Mouse (Mus musculus) brain, embryonic 14.5 days (tissue): ENCODE results near the gene Tob2. TPM values are rescaled to one million over a fixed set of nuclear protein-coding genes. Genes with fewer than 3 reads are reported as not detected.

ENCODE experiments used
- DNase-seq: peaks from one replicate; pipeline ENCODE4 v3.0.0-alpha.2; 2011; ENCODE audit warnings: low read depth
- CTCF ChIP-seq: fragments of 200-500 bp; IDR thresholded peaks from 2 replicates; pipeline ENCODE4 v1.5.1; 2012; ENCODE audit warnings: inconsistent platforms, mild to moderate bottlenecking, moderate library complexity, borderline replicate concordance; ENCODE audit not compliant: insufficient read depth, insufficient read length; ENCODE audit errors: extremely low read depth
- POLR2A ChIP-seq: fragments of 200-500 bp; IDR thresholded peaks from 2 replicates; pipeline ENCODE4 v1.6.1; 2012; ENCODE audit warnings: mild to moderate bottlenecking, inconsistent platforms, borderline replicate concordance; ENCODE audit not compliant: poor library complexity, insufficient read depth, insufficient read length, severe bottlenecking; ENCODE audit errors: extremely low read depth
- polyA plus RNA-seq: library from polyadenylated mRNA; depleted of rRNA; stranded (reverse); fragments of >200 nt; gene quantifications from 2 replicates; pipeline ENCODE4 v1.2.3, GENCODE M21; 2012

Gene Tob2
- polyA plus RNA-seq, 1 experiment, result 15.4 TPM

GRCm38 (mm10) chr15:81882348-81882747, 23.8 kb upstream of the Tob2 start:
- TF ChIP-seq POLR2A, result no peak
- TF ChIP-seq CTCF, result no peak
- DNase-seq, result no peak

GRCm38 (mm10) chr15:81879531-81880401, 21.2 kb upstream of the Tob2 start:
- TF ChIP-seq POLR2A (no peak), CTCF (no peak)
- DNase-seq, result peak; percentile 95

GRCm38 (mm10) chr15:81872262-81873136, 13.9 kb upstream of the Tob2 start, which contains the start of gene Aco2:
TSS of gene Aco2 (plus strand) at chr15:81872309.
- DNase-seq, result peak; percentile 99
- TF ChIP-seq POLR2A (no peak; the same call in 1 of the 2 replicates), CTCF (no peak)

- DNase-seq, result peak; percentile 99
- TF ChIP-seq CTCF (no peak), POLR2A (no peak)
Measured at GRCm38 (mm10) chr15:81871604-81872261, 13.1 kb upstream of the Tob2 start, which contains the start of gene Phf5a. TSS of gene Phf5a (minus strand) at chr15:81871911.

GRCm38 (mm10) chr15:81869985-81870384, 11.4 kb upstream of the Tob2 start:
- no peak for TF ChIP-seq POLR2A
- no peak for TF ChIP-seq CTCF
- DNase-seq, result no peak

GRCm38 (mm10) chr15:81864238-81864637, 5.6 kb upstream of the Tob2 start:
- no peak for DNase-seq
- no peak for TF ChIP-seq CTCF
- TF ChIP-seq POLR2A, result no peak

- peak; percentile 56 for DNase-seq
- TF ChIP-seq CTCF (no peak), POLR2A (no peak)
Measured at GRCm38 (mm10) chr15:81860471-81861135, 2.0 kb upstream of the Tob2 start.

- TF ChIP-seq CTCF (no peak), POLR2A (no peak)
Measured at GRCm38 (mm10) chr15:81859330-81860255, 997 bp upstream of the Tob2 start.

GRCm38 (mm10) chr15:81858138-81858516, 469 bp downstream of the Tob2 start:
- DNase-seq, result peak; percentile 95
- TF ChIP-seq POLR2A (peak; percentile 74; the same call in 1 of the 2 replicates), CTCF (no peak)

More at GRCm38 (mm10) chr15:81859330-81860255, 997 bp upstream of the Tob2 start:
- peak; percentile 99 for DNase-seq
